Mouse (Mus musculus): ENCODE data around the gene Rcc1.

DNA sequence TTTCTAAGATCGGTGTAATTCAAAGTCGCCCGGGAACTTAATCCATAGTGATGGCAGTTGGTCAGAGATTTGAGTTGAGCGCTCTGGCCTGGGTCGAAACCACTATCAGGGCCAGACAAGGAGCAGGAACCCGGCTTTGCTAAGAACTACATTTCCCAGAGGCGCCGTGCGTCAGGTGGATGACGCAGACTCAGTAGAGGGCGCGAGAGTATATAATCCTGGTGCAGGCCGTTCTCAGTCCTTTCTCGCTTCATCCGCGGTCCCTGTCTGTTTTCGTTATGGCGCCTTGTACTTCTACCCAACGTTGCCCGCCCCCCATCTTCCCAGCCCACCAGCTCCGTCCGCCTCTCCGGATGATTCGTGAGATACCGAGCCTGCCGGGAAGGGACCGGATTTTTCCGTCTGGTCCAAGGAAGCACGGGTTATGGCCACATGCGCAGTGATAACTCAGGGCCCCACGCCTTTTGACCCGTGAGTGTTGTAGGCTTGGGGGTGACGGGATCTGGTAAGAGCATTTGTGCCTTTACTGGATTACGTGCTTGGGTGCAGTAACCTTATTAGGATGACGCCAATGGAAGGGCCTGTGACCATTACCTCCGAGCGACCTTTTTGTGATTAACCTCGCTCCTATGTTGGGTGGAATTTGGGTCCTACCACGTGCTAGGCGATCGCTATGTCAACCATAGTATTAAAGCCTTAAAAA, 44.8 kb downstream of the Rcc1 start:
- TF ChIP-seq CTCF (IDR thresholded peaks at IDR 0.05; ENCODE audit: borderline replicate concordance, control insufficient read depth, extremely low read depth, insufficient read depth, low read length, poor library complexity) (0 out of 2 replicates have a peak, but pooled peaks have one; percentile 15), POLR2A (IDR thresholded peaks at IDR 0.05; ENCODE audit: control insufficient read depth, extremely low read depth, insufficient read depth, low read length, poor library complexity) (peak; percentile 88)
